Mouse (Mus musculus) 416B (cell line): Measurements from ENCODE around the gene Smurf2.
"Not testable (repeated sequence)": the region's sequence is repeated elsewhere in the genome, so short reads cannot be mapped to it uniquely, and the experiment has no call there.

ENCODE experiments used
- DNase-seq: peaks from one replicate; pipeline ENCODE4 v3.0.0; 2011; ENCODE audit warnings: low read depth

The Smurf2 gene

DNA sequence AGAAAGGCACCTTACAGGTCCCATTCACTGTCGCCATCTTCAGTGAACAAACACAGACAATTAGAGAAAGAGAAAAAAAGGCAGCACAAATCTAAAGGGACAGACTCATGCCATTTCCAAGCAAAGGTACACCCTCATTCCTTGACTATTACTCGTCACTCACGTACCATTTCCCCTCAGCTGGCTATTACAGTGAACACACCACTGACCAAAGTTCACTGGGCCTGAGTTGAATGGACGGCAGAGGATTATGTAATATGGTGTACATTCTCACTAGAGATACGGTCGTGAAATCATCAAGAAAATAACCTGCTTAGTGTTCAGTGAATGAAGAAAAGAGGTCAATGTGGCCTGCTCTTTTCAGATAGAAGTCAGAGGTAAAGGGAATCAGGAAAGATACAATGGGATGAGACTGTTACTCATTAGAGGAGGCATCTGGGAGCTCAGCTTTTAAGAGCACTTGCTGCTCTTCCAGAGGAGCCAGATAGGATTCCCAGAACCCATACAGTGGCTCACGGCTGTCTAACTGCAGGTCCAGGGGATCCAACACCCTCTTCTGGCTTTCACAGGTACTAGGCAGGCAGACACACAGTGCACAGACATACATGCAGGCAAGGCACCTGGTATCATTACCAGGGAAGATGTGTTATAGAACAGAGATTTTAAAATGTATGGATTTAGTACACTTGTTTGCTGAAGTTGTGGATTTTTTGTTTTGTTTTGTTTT is 107.9 kb downstream of the Smurf2 start:
- no peak for DNase-seq

DNA sequence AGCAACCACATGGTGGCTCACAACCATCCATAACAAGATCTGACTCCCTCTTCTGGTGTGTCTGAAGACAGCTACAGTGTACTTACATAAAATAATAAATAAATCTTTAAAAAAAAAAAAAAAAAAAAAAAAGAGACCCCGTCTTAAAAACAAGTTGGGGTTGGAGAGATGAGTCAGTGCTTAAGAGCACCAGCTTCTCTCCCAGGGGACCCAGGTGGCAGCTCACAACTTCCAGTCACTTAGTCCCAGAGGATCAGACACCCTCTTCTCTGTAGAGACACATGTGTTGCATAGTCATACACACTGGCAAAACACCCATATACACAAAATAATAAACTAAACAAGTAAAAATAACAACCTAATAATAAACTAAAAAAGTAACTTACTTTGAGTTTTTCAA is 113.1 kb downstream of the Smurf2 start:
- DNase-seq: not testable (repeated sequence)

DNA sequence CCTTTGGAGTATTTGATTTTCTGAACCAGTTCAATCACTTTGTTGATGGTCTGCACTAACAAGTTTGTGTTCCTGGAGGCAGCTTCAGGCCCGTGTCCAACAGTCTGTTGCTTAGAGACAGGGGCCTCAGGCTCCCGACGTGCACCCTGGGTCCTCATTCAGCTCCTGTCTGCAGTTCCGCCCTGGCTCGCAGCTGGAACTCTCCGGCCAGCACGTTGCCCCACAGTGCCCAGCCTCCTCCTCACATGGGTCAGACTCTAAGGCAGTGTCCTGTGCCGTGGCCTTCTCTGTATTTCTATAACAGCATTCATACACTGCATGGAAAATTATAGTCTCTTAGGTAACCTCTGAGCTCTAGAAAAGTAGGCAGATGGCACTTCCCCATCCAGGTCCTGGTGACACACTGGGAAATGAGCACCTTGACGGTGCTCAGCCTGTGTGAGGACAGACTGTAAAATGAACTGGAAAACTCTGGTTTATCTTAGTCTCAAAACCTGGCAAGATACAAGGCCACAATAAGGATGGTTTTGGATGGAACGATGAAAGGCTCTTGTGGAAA is 118.4 kb downstream of the Smurf2 start:
- DNase-seq: no peak

DNA sequence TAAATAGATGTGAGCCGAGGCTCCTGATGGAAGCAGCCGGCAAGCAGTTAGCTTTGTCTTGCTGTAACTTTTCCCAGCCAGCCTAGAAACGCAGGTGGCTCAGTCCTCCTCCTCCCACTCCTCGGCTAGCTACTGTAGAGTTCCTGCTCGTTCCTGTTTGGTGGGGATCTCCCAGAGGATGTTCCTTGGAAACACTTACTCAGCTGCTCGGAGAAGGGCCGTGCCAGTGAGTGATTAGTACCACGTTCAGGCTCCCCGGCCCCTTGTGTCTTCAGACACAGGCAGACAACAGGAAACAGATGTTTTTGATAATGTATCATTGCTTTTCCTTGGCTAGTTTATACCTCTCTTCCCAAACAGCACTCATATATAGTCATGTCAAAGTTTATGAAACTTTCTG is 124.8 kb downstream of the Smurf2 start:
- DNase-seq: no peak

DNA sequence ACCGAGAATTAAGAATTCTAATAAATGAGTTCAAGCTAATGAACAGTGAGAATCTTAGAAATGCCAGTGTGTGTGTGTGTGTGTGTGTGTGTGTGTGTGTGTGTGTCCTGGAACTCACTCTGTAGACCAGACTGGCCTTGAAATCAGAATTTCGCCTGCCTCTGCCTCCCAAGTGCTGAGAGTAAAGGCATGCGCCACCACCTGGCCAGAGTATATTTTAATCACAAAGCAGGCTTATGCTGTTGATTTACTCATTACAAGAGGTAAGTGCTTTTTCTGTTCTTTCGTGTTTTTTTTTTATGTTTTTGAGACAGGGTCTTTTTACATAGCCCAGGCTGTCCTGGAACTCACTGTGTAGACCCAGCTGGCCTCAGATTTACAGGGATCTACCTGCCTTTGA is 126.7 kb downstream of the Smurf2 start:
- DNase-seq: peak; percentile 62

DNA sequence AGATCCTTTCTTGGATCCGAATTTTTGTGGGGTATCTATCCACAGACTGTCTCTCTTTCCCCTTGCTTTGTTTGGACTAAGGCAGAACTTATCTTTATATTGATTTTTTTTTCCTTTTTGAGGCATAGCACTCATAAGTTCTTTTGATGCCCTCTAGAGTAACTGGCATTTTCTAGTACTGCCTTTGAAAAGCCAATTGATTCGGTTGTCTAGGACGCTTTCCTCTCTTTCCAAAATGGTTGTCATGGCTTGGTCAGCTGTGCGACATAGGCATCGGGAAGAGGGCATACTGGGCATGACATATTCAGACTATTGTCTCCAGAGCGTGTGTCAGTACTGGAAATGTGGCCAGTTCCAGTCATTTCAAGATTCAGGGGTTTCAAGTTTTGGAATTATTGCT is 130.9 kb downstream of the Smurf2 start:
- DNase-seq: peak; percentile 69

DNA sequence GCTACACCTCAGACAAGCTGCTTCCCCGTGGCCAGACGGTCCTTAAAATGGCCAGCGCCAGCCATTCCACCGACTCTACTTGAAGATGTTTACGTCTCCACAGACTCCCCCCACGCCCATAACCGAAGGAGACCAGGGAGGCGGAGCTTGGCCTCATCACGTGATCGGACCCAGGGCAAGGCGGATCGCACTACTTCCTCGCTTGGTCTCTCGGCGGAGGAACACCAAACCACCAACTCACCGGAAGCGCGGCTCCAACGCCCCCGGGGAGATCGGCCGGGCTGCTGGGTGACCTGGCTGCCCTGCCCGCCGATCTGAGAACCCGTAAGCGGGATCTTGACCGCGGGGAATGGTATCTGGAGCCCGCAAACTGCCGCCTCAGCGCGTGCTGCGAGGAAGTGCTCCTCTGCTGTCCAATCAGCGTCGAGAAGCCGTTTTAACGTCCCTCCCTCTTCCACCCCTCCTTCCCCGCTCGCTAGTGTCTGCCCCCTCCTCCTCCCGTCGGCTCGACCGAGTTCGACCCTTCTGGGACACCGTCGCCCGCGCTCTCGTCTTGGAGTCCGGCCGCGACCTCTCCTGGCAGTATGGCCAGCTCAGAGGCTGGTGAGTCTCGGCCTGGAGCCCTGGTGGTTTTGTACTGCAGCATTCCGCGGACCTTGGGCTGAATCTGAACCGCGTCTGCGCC is 131.6 kb downstream of the Smurf2 start, which contains the start of the genes Ddx5 and Cep95:
Gene Ddx5, minus strand, starts transcription at position 411 of the 685 bp plus-strand sequence.
Gene Cep95, plus strand, starts transcription at position 478 of the 685 bp plus-strand sequence.
- DNase-seq: peak; percentile 99

GRCm38 (mm10) chr11:106788026-106788774 is 132.3 kb downstream of the Smurf2 start:
- DNase-seq: peak; percentile 97

DNA sequence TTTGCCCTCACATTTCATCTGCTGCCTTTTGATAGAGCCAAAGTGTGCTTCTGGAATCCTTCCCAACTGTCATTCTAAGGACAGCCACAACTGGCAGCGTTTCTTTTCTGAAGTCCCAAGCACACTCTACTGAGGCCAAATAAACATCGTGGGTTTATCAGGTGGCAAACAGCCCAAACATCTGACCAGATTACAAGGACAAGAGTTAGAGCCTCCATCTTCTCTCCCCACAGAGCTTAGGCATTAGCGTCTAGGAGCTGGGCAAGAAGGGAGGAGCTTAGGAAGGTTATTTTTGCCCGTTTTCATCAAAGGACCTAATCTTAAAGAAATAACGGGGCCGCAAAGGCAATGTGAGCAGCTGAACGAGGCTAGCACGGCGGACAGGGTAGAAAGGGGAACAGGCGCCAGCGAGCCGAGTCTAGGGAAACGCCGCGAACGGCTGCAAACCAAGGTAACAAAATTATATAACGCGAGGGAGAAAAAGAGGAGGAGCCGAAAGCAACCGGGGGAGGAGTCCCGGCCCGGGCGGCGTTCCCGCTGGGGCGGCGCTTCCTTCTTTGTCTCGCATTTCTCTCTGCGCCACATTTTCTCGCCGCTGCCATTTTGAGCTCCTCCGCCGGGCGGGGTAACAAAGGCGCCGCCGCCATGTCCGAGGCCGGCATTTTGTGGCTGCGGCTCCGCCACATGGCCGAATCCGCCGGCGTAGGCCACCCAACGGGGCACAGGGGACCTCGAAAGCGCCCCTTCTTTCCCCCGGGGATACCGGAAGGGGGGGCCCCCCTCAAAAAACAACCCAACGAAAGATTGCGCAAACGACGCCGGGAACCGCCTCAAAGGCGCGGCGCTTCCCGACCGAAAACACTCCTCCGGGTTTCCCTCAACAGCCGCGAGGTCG is 133.1 kb downstream of the Smurf2 start:
- DNase-seq: peak; percentile 90

GRCm38 (mm10) chr11:106785043-106785442 is 135.5 kb downstream of the Smurf2 start:
- DNase-seq: no peak

GRCm38 (mm10) chr11:106784476-106784875 is 136.0 kb downstream of the Smurf2 start:
- no peak for DNase-seq

DNA sequence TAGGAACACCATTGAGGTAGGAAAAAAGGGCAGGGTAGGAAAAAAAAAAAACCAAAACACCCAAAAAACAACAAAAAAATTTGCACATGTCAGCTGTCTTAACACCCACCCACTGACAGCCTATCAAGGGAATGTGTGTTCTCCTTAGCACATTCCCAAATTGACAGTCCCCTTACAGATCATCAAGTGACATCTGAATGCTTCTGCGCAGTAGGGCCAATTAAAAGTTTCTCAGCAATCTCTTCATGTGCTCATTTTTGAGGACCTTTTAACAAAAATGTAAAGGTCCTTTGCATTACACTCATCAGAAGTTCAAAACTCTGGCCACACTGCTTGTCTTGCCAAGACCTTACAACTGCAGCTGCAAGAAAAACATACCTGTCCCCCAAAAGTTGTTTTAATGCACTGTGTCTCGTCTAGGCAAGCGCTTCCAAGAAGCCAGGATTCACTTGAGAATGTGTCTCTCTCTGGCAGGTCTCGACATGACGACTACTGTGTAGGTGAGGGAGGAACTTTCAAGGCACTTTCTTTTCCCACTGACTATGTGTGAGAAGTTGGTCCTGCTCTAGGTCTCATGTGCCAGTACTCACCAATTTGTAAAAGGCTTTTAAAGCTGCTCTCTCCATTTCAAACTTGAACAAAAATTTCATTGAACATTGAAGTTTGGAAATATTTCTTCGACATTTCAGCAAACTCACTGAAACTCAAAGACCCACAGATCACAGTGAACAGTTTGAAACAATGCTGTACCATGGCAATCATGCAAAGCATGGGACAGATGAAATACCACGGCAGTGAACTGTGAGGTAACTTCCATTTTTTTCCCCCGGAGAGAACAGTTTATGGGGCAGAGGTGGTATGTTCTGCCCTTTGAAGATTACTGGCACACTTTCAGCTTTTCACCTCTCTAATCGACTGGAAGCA is 137.4 kb downstream of the Smurf2 start:
- no peak for DNase-seq

DNA sequence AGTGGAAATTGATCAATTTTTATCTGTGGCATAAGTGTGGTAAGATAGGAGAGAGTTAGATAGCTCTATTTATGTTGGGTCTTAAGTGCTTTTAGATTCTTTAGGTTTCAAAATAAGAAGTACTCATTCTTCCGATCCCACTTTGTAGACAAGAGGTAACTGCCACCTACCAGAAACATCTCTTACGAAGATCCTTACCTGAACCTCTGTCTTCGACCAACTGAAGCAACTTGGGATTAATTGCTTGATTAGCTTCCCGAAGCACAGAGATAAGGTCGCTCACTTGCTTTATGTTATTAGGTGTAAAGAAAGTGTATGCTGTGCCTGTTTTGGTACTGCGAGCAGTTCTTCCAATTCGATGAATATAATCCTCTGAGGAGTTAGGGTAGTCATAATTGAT is 138.2 kb downstream of the Smurf2 start:
- DNase-seq: not testable (repeated sequence)

DNA sequence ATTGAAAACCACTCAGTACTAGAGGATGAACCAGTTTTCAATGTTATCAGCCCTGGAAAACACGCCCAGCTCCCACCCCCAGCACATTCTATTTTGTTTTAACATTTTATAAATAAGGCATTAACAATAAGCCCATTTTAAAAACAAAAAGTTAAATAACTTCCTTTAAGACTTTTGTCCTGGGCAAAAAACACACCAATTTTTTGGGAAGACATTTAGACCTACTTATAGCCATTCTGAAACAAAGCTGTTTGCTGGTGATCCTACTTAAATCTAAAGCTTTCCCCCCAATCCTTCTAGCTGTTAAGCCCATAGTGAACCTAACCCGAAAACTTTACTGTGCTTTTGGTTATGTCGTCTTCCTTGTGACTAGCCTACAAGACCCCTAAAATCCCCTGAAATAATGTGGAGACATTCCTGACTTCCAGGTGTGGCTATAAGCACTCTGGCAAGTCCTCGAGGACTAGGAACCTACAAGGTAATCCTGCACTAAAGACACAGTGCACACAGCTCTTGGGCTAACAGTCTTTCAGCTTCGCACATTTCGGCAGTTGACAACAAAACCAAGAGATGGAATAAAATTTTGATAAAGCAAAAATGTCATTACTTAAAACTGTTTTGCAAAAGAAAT is 139.8 kb downstream of the Smurf2 start:
- no peak for DNase-seq

- no peak for DNase-seq
These were observed 140.5 kb downstream of the Smurf2 start for GRCm38 (mm10) chr11:106780089-106780425.

DNA sequence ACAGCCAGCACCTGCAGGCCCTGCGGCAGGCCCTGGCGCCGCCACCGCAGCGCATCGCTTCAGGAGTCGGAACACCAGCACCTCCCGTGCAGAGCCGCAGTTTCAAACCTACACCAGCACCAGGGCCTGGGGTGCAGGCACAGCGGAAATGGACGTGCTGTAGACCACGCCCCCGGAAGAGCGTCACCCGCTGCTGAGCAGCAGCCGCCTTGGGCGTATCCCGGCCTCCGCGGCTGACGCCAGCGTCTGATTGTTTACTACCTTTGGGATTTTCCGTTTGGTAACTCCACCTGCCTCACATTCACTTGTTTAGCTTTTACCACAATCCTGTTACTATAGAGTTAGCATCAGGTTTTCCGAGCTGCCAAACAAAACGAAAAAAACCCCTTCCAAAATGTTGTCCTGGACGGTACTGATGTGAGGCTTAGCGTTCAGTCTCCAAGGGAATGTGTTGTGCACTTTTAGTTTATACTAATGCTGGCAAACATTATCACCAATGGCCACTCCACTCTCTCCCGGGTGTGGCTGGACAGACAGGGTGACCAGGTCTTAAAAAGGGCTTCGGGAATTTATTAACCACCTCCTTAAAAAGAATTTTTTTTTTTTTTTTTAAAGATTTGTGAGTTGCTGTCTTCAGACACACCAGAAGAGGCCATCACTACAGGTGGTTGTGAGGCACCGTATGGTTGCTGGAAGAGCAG is 141.0 kb downstream of the Smurf2 start, which contains the start of gene Polg2:
Gene Polg2, minus strand, starts transcription at position 150 of the 701 bp plus-strand sequence.
- peak; percentile 94 for DNase-seq

DNA sequence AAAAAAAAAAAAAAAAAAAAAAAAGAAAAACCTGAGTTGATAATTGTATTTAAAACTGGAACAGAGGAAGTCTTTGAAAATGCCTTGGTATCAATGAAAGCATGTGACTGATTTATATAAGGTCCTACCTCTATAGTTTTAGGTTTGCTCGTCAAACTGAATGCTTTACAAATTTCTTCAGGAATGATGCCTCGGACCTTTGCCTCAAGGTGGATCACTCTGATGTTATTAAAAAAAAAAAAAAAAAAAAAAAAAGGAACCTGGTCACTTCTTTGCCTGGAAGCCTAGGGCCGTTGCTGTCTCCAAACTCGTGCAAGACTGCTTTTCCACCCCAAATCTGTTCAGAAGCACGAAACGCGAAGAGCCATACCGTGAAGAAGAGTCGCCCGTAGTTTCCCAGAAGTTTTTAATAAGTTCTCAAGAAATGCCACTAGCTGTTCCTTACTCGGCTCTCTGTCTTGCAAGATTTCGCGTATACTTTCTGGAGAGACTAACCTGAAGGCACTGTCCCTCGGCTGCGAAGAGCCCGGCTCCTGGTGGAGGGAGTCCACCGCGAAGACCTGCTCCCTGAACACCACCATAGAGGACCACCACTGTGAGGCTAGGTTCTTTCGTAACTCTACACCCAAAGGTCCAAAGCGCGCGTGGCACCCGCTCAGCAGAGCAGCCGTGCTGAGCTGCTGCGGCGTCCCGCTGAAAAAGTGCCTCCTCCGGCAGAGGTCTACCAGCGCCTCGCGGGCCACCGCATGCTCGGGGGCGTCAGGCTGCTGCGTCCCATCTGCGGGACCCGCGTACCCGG is 141.7 kb downstream of the Smurf2 start:
- no peak for DNase-seq

- no peak for DNase-seq
These were observed 142.4 kb downstream of the Smurf2 start for GRCm38 (mm10) chr11:106778132-106778531.
